Mouse (Mus musculus) forebrain, embryonic 14.5 days (tissue): ENCODE measurements around the gene Gm20388. TPM values are rescaled to one million over a fixed set of nuclear protein-coding genes. Genes with fewer than 3 reads are reported as not detected.

ENCODE experiments used
- ATAC-seq: fragments of 200-750 bp; cut with Nextera tagmentation; 2 replicates; pipeline ENCODE4 v1.8.0; 2017; ENCODE audit warnings: mild to moderate bottlenecking, moderate library complexity
- DNase-seq: peaks from one replicate; pipeline ENCODE4 v3.0.0-alpha.2; 2015; ENCODE audit warnings: low spot score
- H3K27ac ChIP-seq: fragments of 300-500 bp; sonication (generic); 2 replicates; pipeline ENCODE4 v1.5.1; 2014; ENCODE audit warnings: low read depth, mild to moderate bottlenecking, control low read depth, low read length, moderate library complexity
- H3K27me3 ChIP-seq: fragments of 300-500 bp; sonication (generic); replicated peaks from 2 replicates; pipeline ENCODE4 v1.6.1; 2014; ENCODE audit warnings: low read length, control low read depth, mixed read lengths; ENCODE audit not compliant: control insufficient read depth, insufficient read depth
- H3K36me3 ChIP-seq: fragments of 300-500 bp; sonication (generic); 2 replicates; pipeline ENCODE4 v1.6.1; 2014; ENCODE audit warnings: low read length, control low read depth; ENCODE audit not compliant: control insufficient read depth, insufficient read depth
- H3K4me1 ChIP-seq: fragments of 300-500 bp; sonication (generic); 2 replicates; pipeline ENCODE4 v1.6.1; 2014; ENCODE audit warnings: antibody characterized with exemption, low read length, control low read depth; ENCODE audit not compliant: control insufficient read depth, insufficient read depth
- H3K4me2 ChIP-seq: fragments of 300-500 bp; sonication (generic); 2 replicates; pipeline ENCODE4 v1.6.1; 2014; ENCODE audit warnings: mild to moderate bottlenecking, control low read depth, low read length
- H3K4me3 ChIP-seq: fragments of 300-500 bp; sonication (generic); 2 replicates; pipeline ENCODE4 v1.5.1; 2014; ENCODE audit warnings: low read depth, low read length, control low read depth
- H3K9ac ChIP-seq: fragments of 300-500 bp; sonication (generic); 2 replicates; pipeline ENCODE4 v1.6.1; 2014; ENCODE audit warnings: mild to moderate bottlenecking, low read length, control low read depth, moderate library complexity
- H3K9me3 ChIP-seq: fragments of 300-500 bp; sonication (generic); replicated peaks from 2 replicates; pipeline ENCODE4 v1.6.1; 2016; ENCODE audit warnings: low read length, control low read depth, mixed read lengths; ENCODE audit not compliant: control insufficient read depth
- WGBS: fragments of 180-500 bp; shearing (Covaris S2); extraction: QIAGEN DNeasy Blood & Tissue Kit; methylation state at CpG from one replicate; pipeline ENCODE4 v1.1.7; 2014; 5-methylcytosine and 5-hydroxymethylcytosine counted together
- polyA plus RNA-seq: library from polyadenylated mRNA; unstranded; fragments of >200 nt; fragmentation: Nextera tagmentation; extraction: Ambion mirVana; gene quantifications from 2 replicates; pipeline ENCODE4 v1.2.1, GENCODE M21; 2014

Gm20388 gene
- polyA plus RNA-seq, 1 experiment from 2014 or later, result 7.4 TPM

DNA sequence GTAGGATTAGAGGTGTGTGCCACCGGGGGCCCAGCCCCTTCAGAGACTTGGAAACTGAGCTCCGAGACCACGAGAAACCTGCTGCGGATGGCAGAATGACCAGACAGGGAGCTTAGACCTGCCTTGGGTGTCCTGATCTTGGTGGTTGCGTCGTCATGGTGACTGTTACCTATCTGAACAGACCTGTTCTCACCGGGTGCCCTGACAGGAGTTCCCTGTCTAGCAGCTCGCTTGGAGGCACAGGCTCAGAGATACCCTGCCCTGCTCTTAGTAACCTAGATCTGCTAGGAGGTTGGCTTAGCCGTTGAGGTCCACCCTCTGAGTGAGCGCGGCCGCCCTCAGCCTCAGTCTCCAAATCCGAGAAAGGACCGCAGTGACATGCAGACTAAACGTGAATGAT, 609.6 kb downstream of the Gm20388 start:
- H3K27ac ChIP-seq, result peak overlapping the region; percentile 95
- no peaks in the 10 kb centered on the region for H3K27me3 ChIP-seq
- 64% methylated on average over 15 of the region's 15 CpGs for WGBS
- peaks cover 82% of the 10 kb centered on the region for H3K4me1 ChIP-seq
- H3K9me3 ChIP-seq, result no peaks in the 10 kb centered on the region
- no peak for DNase-seq
- no peak overlapping the region for H3K4me3 ChIP-seq
- H3K9ac ChIP-seq, result peak overlapping the region; percentile 40; the same call in 1 of the 2 replicates
- H3K36me3 ChIP-seq, result no peaks in the 10 kb centered on the region
- H3K4me2 ChIP-seq, result peak overlapping the region; percentile 25
- no peak for ATAC-seq

DNA sequence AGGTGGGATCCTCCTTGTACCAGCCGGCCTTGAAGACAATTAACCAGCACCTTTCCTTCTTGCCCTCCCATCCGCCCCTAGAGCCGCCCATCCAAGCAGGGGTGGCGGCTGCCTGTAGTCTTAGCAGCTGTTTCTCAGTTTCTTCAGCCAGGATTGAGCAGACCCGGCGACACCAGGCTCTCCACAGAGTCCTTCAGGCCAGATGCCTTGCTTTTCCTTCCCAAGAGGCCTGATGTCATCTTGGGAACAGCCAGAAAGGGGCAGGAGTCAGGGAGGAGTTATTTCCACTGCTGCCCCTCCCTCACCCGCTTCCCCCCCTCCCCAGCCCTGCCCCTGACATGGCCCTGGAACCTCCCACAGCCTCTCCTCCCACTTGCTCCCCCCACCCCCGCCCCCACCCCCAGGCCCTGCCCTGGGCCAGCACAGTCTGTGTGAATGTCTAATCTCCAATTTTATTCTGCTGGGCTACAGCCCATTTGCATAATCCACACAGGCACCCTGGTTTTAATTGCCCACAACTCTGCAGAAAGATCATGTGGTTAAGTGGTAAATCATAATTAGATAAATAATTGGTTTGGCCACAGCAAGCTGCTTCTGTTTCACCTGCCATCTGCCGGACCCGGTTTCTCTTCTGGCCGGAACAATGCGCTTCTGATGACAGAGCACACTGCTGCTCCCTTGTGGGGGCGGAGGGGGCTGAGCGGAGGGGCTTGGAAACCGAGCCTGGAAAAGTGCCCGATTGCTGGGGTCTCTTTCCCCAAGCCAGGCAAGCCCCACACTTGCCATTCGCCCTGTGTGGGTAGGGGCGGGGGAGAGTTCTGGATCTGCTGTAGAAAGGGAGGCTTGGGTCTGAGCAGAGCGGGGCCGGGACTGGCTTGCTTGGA, 610.3 kb downstream of the Gm20388 start:
- peak overlapping the region; percentile 34 for H3K4me2 ChIP-seq
- H3K4me3 ChIP-seq, result no peak overlapping the region
- no peaks in the 10 kb centered on the region for H3K36me3 ChIP-seq
- H3K9me3 ChIP-seq, result no peaks in the 10 kb centered on the region
- ATAC-seq, result peak; percentile 88
- 3% methylated on average over 20 of the region's 20 CpGs for WGBS
- H3K27me3 ChIP-seq, result no peaks in the 10 kb centered on the region
- peak; percentile 97 for DNase-seq
- H3K9ac ChIP-seq, result peak overlapping the region; percentile 49
- H3K27ac ChIP-seq, result peak overlapping the region; percentile 95
- H3K4me1 ChIP-seq, result peaks cover 85% of the 10 kb centered on the region

DNA sequence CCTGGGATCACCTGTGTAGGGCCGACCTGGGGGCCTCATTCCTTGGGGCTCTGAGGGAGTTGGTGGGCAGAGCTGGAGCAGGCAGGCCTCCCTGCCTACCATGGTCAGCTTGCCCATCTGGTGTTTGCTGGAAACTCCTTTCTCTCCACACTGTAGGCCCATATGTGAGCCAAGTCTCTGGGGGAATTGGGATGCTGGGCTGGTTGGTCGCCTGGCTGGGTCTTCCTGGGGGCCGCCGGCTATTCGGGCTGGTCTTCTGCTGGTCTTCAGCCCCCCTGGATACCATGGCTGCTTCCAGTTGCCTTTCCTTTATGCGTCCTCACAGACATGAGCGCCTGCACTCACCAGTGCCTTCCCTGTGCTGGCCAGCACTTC, 610.9 kb downstream of the Gm20388 start:
- no peak for DNase-seq
- H3K9ac ChIP-seq, result peak overlapping the region; percentile 49
- H3K4me3 ChIP-seq, result no peak overlapping the region
- H3K4me1 ChIP-seq, result peaks cover 84% of the 10 kb centered on the region
- H3K27ac ChIP-seq, result peak overlapping the region; percentile 95
- no peaks in the 10 kb centered on the region for H3K27me3 ChIP-seq
- H3K9me3 ChIP-seq, result no peaks in the 10 kb centered on the region
- ATAC-seq, result no peak
- no peaks in the 10 kb centered on the region for H3K36me3 ChIP-seq
- H3K4me2 ChIP-seq, result peak overlapping the region; percentile 34
- 41% methylated on average over 7 of the region's 7 CpGs for WGBS

DNA sequence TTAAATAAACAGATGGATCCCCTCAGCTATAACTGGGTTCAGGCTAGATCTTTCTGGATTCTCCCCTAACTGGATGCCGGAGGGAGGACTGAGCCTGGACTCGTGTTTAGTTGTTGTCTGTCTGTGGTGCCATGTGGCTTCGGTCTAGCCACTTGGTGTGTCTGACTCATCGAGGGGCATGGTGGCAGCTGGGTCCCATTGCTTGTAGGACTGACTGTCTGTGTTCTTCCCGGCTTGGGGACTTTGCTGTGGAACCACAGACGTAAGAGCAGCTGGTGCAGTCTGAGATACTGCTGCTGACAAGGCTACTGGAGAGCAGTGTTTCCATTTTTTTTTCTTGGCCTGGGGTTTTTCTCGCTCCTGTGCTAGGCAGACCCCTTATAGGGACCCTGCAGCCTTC, 613.0 kb downstream of the Gm20388 start:
- H3K9ac ChIP-seq, result peak overlapping the region; percentile 32; the same call in 1 of the 2 replicates
- no peak for ATAC-seq
- WGBS, result 60% methylated on average over 7 of the region's 7 CpGs
- no peaks in the 10 kb centered on the region for H3K9me3 ChIP-seq
- no peak for DNase-seq
- no peak overlapping the region for H3K4me3 ChIP-seq
- no peaks in the 10 kb centered on the region for H3K36me3 ChIP-seq
- no peak overlapping the region for H3K4me2 ChIP-seq
- peaks cover 82% of the 10 kb centered on the region for H3K4me1 ChIP-seq
- peak overlapping the region; percentile 52; the same call in 1 of the 2 replicates for H3K27ac ChIP-seq
- no peaks in the 10 kb centered on the region for H3K27me3 ChIP-seq

DNA sequence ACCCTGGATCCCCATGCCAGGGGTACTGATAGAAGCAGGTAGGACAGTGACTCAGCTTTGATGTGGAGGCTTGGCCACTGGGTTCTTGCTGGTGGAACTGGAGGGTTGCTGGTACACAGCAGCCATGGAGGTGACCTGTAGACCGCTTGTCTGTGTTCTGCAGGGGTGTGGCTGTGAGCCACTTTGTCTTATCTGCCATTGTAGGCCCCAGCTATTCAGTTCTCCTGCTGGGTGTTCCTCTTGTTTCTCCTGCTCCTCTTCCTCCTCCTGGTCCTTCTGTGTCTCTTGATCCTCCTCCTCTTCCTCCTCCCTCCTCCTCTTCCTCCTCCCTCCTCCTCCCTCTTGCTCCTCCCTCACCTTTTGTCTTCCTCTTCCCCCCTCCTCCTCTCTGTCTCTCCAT, 614.5 kb downstream of the Gm20388 start:
- WGBS, result 100% methylated on average over 1 of the region's 1 CpGs
- DNase-seq (no peak), ATAC-seq (no peak)
- Histone ChIP-seq H3K27me3 (no peaks in the 10 kb centered on the region), H3K4me2 (no peak overlapping the region), H3K27ac (peak overlapping the region; percentile 14; the same call in 1 of the 2 replicates), H3K4me3 (no peak overlapping the region), H3K9ac (peak overlapping the region; percentile 32; the same call in 1 of the 2 replicates), H3K36me3 (no peaks in the 10 kb centered on the region), H3K9me3 (no peaks in the 10 kb centered on the region), H3K4me1 (peaks cover 74% of the 10 kb centered on the region)

DNA sequence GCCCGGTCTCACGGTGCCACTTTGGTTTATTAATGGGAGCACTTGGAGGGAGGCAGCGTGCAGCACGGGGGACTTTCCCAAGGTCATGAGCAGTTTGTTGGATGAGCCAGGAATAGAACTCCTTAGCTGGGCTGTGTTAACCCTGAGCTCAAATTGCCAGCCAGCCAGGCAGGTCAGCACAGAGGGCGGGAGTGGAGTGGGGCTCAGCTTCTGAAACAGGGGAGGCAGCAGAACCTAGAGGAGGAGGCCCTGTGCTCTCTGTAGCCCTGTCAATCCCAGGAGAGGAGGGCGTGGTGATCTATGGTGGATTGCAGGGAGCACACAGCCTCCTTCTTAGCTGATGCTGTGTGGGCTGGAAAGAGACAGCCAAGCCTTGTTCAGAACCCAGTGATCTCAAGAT, 615.2 kb downstream of the Gm20388 start:
- H3K4me2 ChIP-seq, result no peak overlapping the region
- 58% methylated on average over 6 of the region's 6 CpGs for WGBS
- H3K27ac ChIP-seq, result peak overlapping the region; percentile 14; the same call in 1 of the 2 replicates
- H3K9me3 ChIP-seq, result no peaks in the 10 kb centered on the region
- DNase-seq (no peak), ATAC-seq (no peak)
- H3K4me1 ChIP-seq, result peaks cover 67% of the 10 kb centered on the region
- H3K9ac ChIP-seq, result peak overlapping the region; percentile 32
- no peak overlapping the region for H3K4me3 ChIP-seq
- no peaks in the 10 kb centered on the region for H3K36me3 ChIP-seq
- no peaks in the 10 kb centered on the region for H3K27me3 ChIP-seq

DNA sequence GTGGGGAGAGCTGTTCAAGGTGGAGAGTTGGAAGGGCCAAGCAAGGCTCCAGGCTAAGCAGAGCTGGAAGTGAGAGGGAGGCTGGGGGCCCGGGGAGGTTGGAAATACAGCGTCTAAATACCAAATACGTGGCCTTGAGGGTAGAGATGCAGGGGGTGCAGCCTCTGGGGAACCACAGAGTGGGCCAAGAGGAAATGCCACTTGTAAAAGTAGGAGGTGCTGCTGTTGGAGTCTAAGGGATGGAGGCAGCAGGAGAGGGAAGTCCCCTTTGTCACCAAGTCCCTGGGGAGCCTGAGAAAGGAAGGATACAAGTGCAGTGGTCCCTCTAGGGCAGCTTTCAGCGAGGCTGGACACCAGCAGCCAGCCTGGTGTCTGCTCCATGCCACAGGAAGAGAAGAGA, 615.9 kb downstream of the Gm20388 start:
- H3K4me3 ChIP-seq, result no peak overlapping the region
- no peak overlapping the region for H3K4me2 ChIP-seq
- H3K9ac ChIP-seq, result no peak overlapping the region
- H3K4me1 ChIP-seq, result peaks cover 66% of the 10 kb centered on the region
- no peaks in the 10 kb centered on the region for H3K9me3 ChIP-seq
- WGBS, result 38% methylated on average over 4 of the region's 4 CpGs
- DNase-seq (no peak), ATAC-seq (no peak)
- H3K36me3 ChIP-seq, result no peaks in the 10 kb centered on the region
- H3K27me3 ChIP-seq, result no peaks in the 10 kb centered on the region
- H3K27ac ChIP-seq, result no peak overlapping the region

DNA sequence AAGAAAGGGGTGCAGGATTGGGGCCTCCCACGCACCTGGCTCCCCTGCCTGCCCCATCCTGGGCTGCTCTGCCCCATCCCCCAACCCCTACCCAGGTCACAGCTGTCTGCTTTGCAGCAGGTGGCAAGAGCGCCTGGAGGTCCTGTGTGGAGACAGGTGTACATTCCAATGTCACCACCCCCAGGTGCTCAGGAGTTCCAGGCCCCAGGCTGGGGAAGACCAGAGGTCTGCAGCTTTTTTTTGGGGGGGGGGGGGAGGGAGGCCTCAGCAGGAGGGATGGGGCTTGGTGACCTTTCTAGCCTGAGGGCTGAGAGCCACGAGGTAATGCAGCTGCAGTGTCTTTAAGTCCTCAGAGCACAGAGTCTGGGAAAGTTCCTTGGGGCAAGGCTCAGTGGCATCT, 617.7 kb downstream of the Gm20388 start:
- DNase-seq (no peak), ATAC-seq (no peak)
- no peaks in the 10 kb centered on the region for H3K27me3 ChIP-seq
- peak overlapping the region; percentile 6; the same call in 1 of the 2 replicates for H3K27ac ChIP-seq
- peaks cover 72% of the 10 kb centered on the region for H3K4me1 ChIP-seq
- H3K4me3 ChIP-seq, result no peak overlapping the region
- WGBS, result 38% methylated on average over 3 of the region's 3 CpGs
- H3K9me3 ChIP-seq, result no peaks in the 10 kb centered on the region
- H3K9ac ChIP-seq, result no peak overlapping the region
- H3K4me2 ChIP-seq, result no peak overlapping the region
- no peaks in the 10 kb centered on the region for H3K36me3 ChIP-seq

DNA sequence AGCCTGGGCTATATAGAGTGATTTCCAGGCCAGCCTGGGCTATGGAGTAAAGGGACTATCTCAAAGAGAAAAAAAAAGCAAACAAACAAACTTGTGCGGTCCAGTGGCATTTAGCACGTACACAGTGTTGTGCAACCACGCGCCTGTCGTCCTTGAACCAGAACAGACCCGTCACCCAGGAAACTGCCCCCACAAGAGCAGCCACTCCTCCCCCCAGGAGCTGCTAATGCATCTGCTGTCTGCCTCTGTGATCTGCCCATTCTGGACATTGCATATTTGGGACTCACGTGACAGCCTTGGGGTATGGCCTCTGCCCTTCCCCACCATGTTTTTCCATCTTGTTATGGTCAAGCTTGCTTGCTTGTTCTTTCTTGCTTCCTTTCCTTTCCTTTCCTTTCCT, 618.6 kb downstream of the Gm20388 start:
- H3K9me3 ChIP-seq, result no peaks in the 10 kb centered on the region
- no peak overlapping the region for H3K9ac ChIP-seq
- no peak overlapping the region for H3K4me3 ChIP-seq
- DNase-seq (no peak), ATAC-seq (no peak)
- no peak overlapping the region for H3K27ac ChIP-seq
- WGBS, result 64% methylated on average over 7 of the region's 7 CpGs
- H3K27me3 ChIP-seq, result no peaks in the 10 kb centered on the region
- no peaks in the 10 kb centered on the region for H3K36me3 ChIP-seq
- H3K4me2 ChIP-seq, result no peak overlapping the region
- peaks cover 72% of the 10 kb centered on the region for H3K4me1 ChIP-seq
